Mouse (Mus musculus) cerebellum, postnatal 36 days (tissue): ENCODE data around the gene Satb1.

ENCODE experiments used
- DNase-seq, 2 experiments: peaks; one replicate each; pipeline ENCODE4 v3.0.0; 2021 to 2022; ENCODE audit warnings: mixed read lengths in 2 of 2

Gene Satb1

GRCm38 (mm10) chr17:51832900-51833577, at the start of gene Satb1:
Gene Satb1, minus strand, starts transcription at chr17:51833290.
- DNase-seq: peak; percentile 37 to 58

- no peak for DNase-seq
Observed at GRCm38 (mm10) chr17:51882566-51882965, 49.5 kb upstream of the Satb1 start.

- DNase-seq: no peak
Observed at GRCm38 (mm10) chr17:51880895-51881622, 48.0 kb upstream of the Satb1 start.

- DNase-seq: no peak
Observed at GRCm38 (mm10) chr17:51880221-51880620, 47.1 kb upstream of the Satb1 start.

- DNase-seq: no peak
Observed at GRCm38 (mm10) chr17:51879736-51880135, 46.6 kb upstream of the Satb1 start.

- DNase-seq: no peak
Observed at GRCm38 (mm10) chr17:51879171-51879570, 46.1 kb upstream of the Satb1 start.

GRCm38 (mm10) chr17:51876471-51876870, 43.4 kb upstream of the Satb1 start:
- no peak for DNase-seq

GRCm38 (mm10) chr17:51857616-51858015, 24.5 kb upstream of the Satb1 start:
- DNase-seq: no peak

- DNase-seq: no peak
Observed at GRCm38 (mm10) chr17:51856332-51856731, 23.2 kb upstream of the Satb1 start.

- no peak for DNase-seq
Observed at GRCm38 (mm10) chr17:51855261-51855660, 22.2 kb upstream of the Satb1 start.

- DNase-seq: no peak
Observed at GRCm38 (mm10) chr17:51853952-51854351, 20.9 kb upstream of the Satb1 start.

- no peak for DNase-seq
Observed at GRCm38 (mm10) chr17:51840596-51840995, 7.5 kb upstream of the Satb1 start.

- no peak for DNase-seq
Observed at GRCm38 (mm10) chr17:51839484-51839883, 6.4 kb upstream of the Satb1 start.

- DNase-seq: no peak
Observed at GRCm38 (mm10) chr17:51836901-51837300, 3.8 kb upstream of the Satb1 start.

GRCm38 (mm10) chr17:51836243-51836642, 3.2 kb upstream of the Satb1 start:
- no peak for DNase-seq

GRCm38 (mm10) chr17:51833578-51834361, 680 bp upstream of the Satb1 start:
- DNase-seq: no peak

- peak in 1 of 2 experiments; percentile 14 for DNase-seq
Observed at GRCm38 (mm10) chr17:51832421-51832875, 642 bp downstream of the Satb1 start.

- DNase-seq: peak; percentile 13 to 15
Observed at GRCm38 (mm10) chr17:51831702-51832420, 1.2 kb downstream of the Satb1 start.

- DNase-seq: no peak
Observed at GRCm38 (mm10) chr17:51831121-51831701, 1.9 kb downstream of the Satb1 start.

GRCm38 (mm10) chr17:51829436-51829835, 3.7 kb downstream of the Satb1 start:
- DNase-seq: no peak

GRCm38 (mm10) chr17:51827922-51828410, 5.1 kb downstream of the Satb1 start:
- DNase-seq: no peak

- no peak for DNase-seq
Observed at GRCm38 (mm10) chr17:51826461-51826860, 6.6 kb downstream of the Satb1 start.
